Mouse (Mus musculus) spleen, adult 2 months (tissue): ENCODE data around the gene Lenep.

Experiments
- CTCF ChIP-seq: fragments of 200-500 bp; IDR thresholded peaks from 2 replicates; pipeline ENCODE4 v1.5.1; 2011; ENCODE audit warnings: mild to moderate bottlenecking, inconsistent platforms; ENCODE audit not compliant: insufficient read depth, insufficient read length, insufficient replicate concordance; ENCODE audit errors: extremely low read depth
- POLR2A ChIP-seq: fragments of 200-500 bp; IDR thresholded peaks from 2 replicates; pipeline ENCODE4 v1.6.1; 2011; ENCODE audit warnings: low read depth, low read length, inconsistent platforms

DNA sequence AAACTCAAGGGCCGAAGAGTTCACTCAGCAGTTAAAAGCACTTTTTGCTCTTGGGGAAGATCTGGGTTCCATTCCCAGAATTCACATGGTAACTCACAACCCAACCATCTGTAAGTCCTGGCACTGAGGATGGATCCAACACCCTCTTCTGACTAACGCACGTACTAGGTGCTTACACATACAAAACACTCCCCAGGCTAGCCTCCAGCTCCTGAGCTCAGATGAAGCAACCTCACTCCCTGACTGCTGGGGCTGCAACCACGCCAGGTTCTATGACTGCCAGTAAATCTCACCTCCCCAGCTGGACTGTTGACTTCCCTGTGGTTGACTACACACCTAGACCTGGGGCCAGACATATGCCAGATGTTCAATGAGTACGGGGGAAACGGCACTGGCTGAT is 4.3 kb upstream of the Lenep start:
- no peak for TF ChIP-seq POLR2A
- no peak for TF ChIP-seq CTCF
